Mouse (Mus musculus): ENCODE results near the gene Slc16a10. TPM values are rescaled to one million over a fixed set of nuclear protein-coding genes. Genes with fewer than 3 reads are reported as not detected.

Gene Slc16a10
- polyA plus RNA-seq, 1 experiment from 2014 or later, result 7.3 TPM

DNA sequence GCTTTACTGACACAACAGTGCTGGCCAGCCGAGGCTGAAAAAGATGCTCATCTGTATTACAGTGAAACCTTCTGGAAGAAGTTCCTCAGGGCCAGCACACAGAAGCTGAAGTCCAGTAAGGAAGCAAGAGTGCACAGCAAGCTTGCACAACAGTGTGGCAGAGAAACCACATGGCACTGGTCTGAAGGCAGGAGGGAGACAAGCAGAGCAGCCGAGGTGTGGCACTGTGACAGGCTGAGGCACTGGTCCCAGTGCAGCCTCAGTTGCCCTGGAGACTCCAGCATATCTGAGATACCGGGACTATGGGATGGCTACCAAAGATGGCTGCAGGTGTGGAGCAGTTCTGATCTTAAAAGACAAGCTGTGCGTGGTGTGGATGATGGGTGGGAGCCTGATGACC is 44.5 kb downstream of the Slc16a10 start:
- H3K9me3 ChIP-seq (ENCODE audit: low read length), result no peaks in the 10 kb centered on the region
- ATAC-seq, result peak; percentile 25; the same call in 1 of the 2 replicates
- no peak overlapping the region for H3K9ac ChIP-seq (replicated peaks; ENCODE audit: low read depth)
- no peak overlapping the region for H3K4me2 ChIP-seq (replicated peaks; ENCODE audit: low read depth, low read length)
- H3K27me3 ChIP-seq (replicated peaks; ENCODE audit: insufficient read depth, low read length), result no peaks in the 10 kb centered on the region
- no peaks in the 10 kb centered on the region for H3K4me1 ChIP-seq (ENCODE audit: insufficient read depth, low read depth, low read length)
- TF ChIP-seq EP300 (IDR thresholded peaks at IDR 0.05) (no peak), CTCF (IDR thresholded peaks at IDR 0.05) (no peak)
- no peaks in the 10 kb centered on the region for H3K36me3 ChIP-seq (ENCODE audit: insufficient read depth, low read length)
- no peak overlapping the region for H3K4me3 ChIP-seq (ENCODE audit: low read depth, low read length)
- DNase-seq (ENCODE audit: low spot score), result peak; percentile 42
- no peak overlapping the region for H3K27ac ChIP-seq (ENCODE audit: low read length)
- 47% methylated on average over 4 of the region's 4 CpGs for WGBS

DNA sequence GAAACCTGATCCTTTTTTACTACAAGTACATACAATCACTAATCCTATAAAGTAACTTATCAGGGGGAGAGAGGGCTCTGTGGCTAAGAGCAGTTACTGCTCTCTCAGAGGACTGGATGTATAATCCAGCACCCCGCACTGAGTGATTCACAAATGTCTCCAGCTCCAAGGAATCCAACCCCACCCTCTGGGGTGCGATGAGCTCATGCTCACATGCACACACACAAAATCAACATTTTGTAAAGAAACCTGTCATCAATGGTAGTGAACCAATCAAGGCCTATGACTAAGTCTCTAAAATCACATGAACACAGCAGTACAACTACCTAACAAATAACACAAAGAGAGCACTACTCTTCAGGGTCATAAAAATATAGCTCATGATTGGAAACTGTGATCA is 47.3 kb downstream of the Slc16a10 start:
- Histone ChIP-seq H3K27ac (ENCODE audit: low read length) (no peak overlapping the region), H3K9ac (replicated peaks; ENCODE audit: low read depth) (no peak overlapping the region), H3K27me3 (replicated peaks; ENCODE audit: insufficient read depth, low read length) (no peaks in the 10 kb centered on the region), H3K4me3 (ENCODE audit: low read depth, low read length) (no peak overlapping the region), H3K9me3 (ENCODE audit: low read length) (no peaks in the 10 kb centered on the region), H3K4me2 (replicated peaks; ENCODE audit: low read depth, low read length) (no peak overlapping the region), H3K36me3 (ENCODE audit: insufficient read depth, low read length) (no peaks in the 10 kb centered on the region), H3K4me1 (ENCODE audit: insufficient read depth, low read depth, low read length) (no peaks in the 10 kb centered on the region)
- no peak for TF ChIP-seq CTCF (IDR thresholded peaks at IDR 0.05)
- TF ChIP-seq EP300 (IDR thresholded peaks at IDR 0.05), result no peak
- DNase-seq (ENCODE audit: low spot score) (peak; percentile 29), ATAC-seq (peak; percentile 27; the same call in 1 of the 2 replicates)
- 80% methylated on average over 2 of the region's 2 CpGs for WGBS

GRCm38 (mm10) chr10:40093526-40093925 is 48.5 kb downstream of the Slc16a10 start:
- Histone ChIP-seq H3K27me3 (replicated peaks; ENCODE audit: insufficient read depth, low read length) (no peaks in the 10 kb centered on the region), H3K36me3 (ENCODE audit: insufficient read depth, low read length) (no peaks in the 10 kb centered on the region), H3K9ac (replicated peaks; ENCODE audit: low read depth) (no peak overlapping the region), H3K27ac (ENCODE audit: low read length) (no peak overlapping the region), H3K9me3 (ENCODE audit: low read length) (no peaks in the 10 kb centered on the region), H3K4me1 (ENCODE audit: insufficient read depth, low read depth, low read length) (no peaks in the 10 kb centered on the region), H3K4me2 (replicated peaks; ENCODE audit: low read depth, low read length) (no peak overlapping the region), H3K4me3 (ENCODE audit: low read depth, low read length) (no peak overlapping the region)
- no peak for TF ChIP-seq EP300 (IDR thresholded peaks at IDR 0.05)
- no peak for TF ChIP-seq CTCF (IDR thresholded peaks at IDR 0.05)
- ATAC-seq (no peak), DNase-seq (ENCODE audit: low spot score) (peak; percentile 26)

- Histone ChIP-seq H3K9me3 (ENCODE audit: low read length) (no peaks in the 10 kb centered on the region), H3K9ac (replicated peaks; ENCODE audit: low read depth) (no peak overlapping the region), H3K4me2 (replicated peaks; ENCODE audit: low read depth, low read length) (no peak overlapping the region), H3K4me3 (ENCODE audit: low read depth, low read length) (no peak overlapping the region), H3K4me1 (ENCODE audit: insufficient read depth, low read depth, low read length) (no peaks in the 10 kb centered on the region), H3K27ac (ENCODE audit: low read length) (no peak overlapping the region), H3K27me3 (replicated peaks; ENCODE audit: insufficient read depth, low read length) (no peaks in the 10 kb centered on the region), H3K36me3 (ENCODE audit: insufficient read depth, low read length) (no peaks in the 10 kb centered on the region)
- no peak for ATAC-seq
- WGBS, result 37% methylated on average over 2 of the region's 2 CpGs
- peak; percentile 38 for DNase-seq (ENCODE audit: low spot score)
- TF ChIP-seq CTCF (IDR thresholded peaks at IDR 0.05) (no peak), EP300 (IDR thresholded peaks at IDR 0.05) (no peak)
Observed at GRCm38 (mm10) chr10:40091455-40091854, 50.6 kb downstream of the Slc16a10 start.

- peak; percentile 94 for ATAC-seq
- Histone ChIP-seq H3K9ac (replicated peaks; ENCODE audit: low read depth) (no peak overlapping the region), H3K4me3 (ENCODE audit: low read depth, low read length) (no peak overlapping the region), H3K9me3 (ENCODE audit: low read length) (no peaks in the 10 kb centered on the region), H3K27me3 (replicated peaks; ENCODE audit: insufficient read depth, low read length) (no peaks in the 10 kb centered on the region), H3K36me3 (ENCODE audit: insufficient read depth, low read length) (no peaks in the 10 kb centered on the region), H3K27ac (ENCODE audit: low read length) (no peak overlapping the region), H3K4me1 (ENCODE audit: insufficient read depth, low read depth, low read length) (no peaks in the 10 kb centered on the region), H3K4me2 (replicated peaks; ENCODE audit: low read depth, low read length) (no peak overlapping the region)
- peak; percentile 91 for DNase-seq (ENCODE audit: low spot score)
- 39% methylated on average over 11 of the region's 11 CpGs for whole genome bisulfite sequencing
- TF ChIP-seq CTCF (IDR thresholded peaks at IDR 0.05), result no peak
- TF ChIP-seq EP300 (IDR thresholded peaks at IDR 0.05), result peak; percentile 52; the same call in 1 of the 2 replicates
Observed at GRCm38 (mm10) chr10:40090504-40091428, 51.3 kb downstream of the Slc16a10 start.

DNA sequence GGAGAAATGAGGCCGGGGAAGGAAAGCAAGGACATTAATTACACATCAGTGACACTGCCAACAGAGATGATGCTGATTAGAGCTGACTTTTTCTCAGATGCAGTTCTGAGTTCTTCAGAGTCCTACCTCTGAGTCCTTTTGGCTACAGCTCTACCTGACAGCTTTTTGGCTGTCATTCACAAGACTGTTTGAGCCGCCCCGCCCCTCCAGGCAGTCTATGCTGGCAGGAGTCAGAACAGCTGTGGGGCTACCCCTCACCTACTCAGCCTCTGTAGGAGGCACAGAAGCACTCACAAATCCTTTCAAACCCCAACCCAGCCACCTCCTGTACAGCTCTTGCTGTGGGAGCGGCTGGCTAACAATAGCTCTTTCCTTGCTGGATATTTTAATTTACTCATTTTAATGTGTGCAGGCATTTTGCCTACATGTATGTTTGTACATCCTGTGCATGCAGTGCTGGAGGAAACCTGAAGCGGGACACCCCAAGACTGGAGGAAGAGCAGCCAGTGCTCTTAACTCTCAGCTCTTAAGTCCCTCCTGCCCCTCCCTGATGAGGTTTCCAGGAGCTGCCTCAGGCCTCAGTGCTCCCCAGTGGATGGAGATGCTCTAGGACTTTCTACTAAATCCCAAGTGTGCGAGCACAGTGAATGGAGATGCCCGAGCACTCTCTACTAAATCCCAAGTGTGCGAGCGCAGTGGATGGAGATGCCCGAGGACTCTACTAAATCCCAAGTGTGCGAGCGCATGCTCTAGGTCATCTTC is 57.5 kb downstream of the Slc16a10 start:
- no peak overlapping the region for H3K27ac ChIP-seq (ENCODE audit: low read length)
- H3K9me3 ChIP-seq (ENCODE audit: low read length), result no peaks in the 10 kb centered on the region
- no peaks in the 10 kb centered on the region; the same call in 1 of the 2 replicates for H3K4me1 ChIP-seq (ENCODE audit: insufficient read depth, low read depth, low read length)
- no peaks in the 10 kb centered on the region for H3K36me3 ChIP-seq (ENCODE audit: insufficient read depth, low read length)
- H3K4me2 ChIP-seq (replicated peaks; ENCODE audit: low read depth, low read length), result no peak overlapping the region
- H3K9ac ChIP-seq (replicated peaks; ENCODE audit: low read depth), result no peak overlapping the region
- TF ChIP-seq CTCF (IDR thresholded peaks at IDR 0.05) (no peak), EP300 (IDR thresholded peaks at IDR 0.05) (no peak)
- DNase-seq (ENCODE audit: low spot score) (no peak), ATAC-seq (no peak)
- 70% methylated on average over 12 of the region's 12 CpGs for WGBS
- no peaks in the 10 kb centered on the region for H3K27me3 ChIP-seq (replicated peaks; ENCODE audit: insufficient read depth, low read length)
- H3K4me3 ChIP-seq (ENCODE audit: low read depth, low read length), result no peak overlapping the region
